Mouse (Mus musculus): Measurements from ENCODE around the gene Lamb3. TPM values are rescaled to one million over a fixed set of nuclear protein-coding genes. Genes with fewer than 3 reads are reported as not detected.

The Lamb3 gene
- polyA plus RNA-seq, 1 experiment from 2014 or later, result 2.5 TPM

DNA sequence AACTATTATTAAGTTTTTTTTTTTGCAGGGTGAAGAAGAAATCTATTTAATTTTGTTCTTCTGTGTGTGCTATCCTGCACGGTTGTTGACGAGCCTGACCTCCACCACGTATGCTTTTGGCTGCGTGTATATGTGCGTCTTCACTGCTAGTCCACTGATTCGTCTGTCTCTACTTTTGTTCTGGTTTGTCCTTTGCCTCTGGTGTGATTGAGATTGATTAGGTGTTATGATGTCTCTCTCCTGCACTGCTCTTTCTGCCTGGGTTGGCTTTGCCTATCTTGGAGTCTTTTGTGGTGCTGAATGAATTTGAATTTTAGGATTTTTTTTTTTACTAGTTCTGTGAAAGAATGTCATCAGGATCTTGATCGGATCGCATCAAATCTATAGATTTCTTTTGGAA, 47.5 kb downstream of the Lamb3 start:
- Histone ChIP-seq H3K4me1 (replicated peaks; ENCODE audit: control insufficient read depth, insufficient read depth, low read length) (no peaks in the 10 kb centered on the region), H3K36me3 (ENCODE audit: control insufficient read depth, insufficient read depth) (no peaks in the 10 kb centered on the region), H3K9ac (ENCODE audit: low read depth, low read length) (no peak overlapping the region), H3K27me3 (replicated peaks; ENCODE audit: control insufficient read depth, insufficient read depth, low read length) (no peaks in the 10 kb centered on the region), H3K27ac (ENCODE audit: low read depth, low read length) (no peak overlapping the region), H3K4me3 (ENCODE audit: low read depth, low read length) (no peak overlapping the region), H3K4me2 (replicated peaks; ENCODE audit: low read depth) (no peak overlapping the region), H3K9me3 (ENCODE audit: control insufficient read depth) (no peaks in the 10 kb centered on the region)
- TF ChIP-seq CTCF (IDR thresholded peaks at IDR 0.05; ENCODE audit: low read depth), result no peak
- WGBS, result 68% methylated on average over 8 of the region's 8 CpGs
- no peak for ATAC-seq

DNA sequence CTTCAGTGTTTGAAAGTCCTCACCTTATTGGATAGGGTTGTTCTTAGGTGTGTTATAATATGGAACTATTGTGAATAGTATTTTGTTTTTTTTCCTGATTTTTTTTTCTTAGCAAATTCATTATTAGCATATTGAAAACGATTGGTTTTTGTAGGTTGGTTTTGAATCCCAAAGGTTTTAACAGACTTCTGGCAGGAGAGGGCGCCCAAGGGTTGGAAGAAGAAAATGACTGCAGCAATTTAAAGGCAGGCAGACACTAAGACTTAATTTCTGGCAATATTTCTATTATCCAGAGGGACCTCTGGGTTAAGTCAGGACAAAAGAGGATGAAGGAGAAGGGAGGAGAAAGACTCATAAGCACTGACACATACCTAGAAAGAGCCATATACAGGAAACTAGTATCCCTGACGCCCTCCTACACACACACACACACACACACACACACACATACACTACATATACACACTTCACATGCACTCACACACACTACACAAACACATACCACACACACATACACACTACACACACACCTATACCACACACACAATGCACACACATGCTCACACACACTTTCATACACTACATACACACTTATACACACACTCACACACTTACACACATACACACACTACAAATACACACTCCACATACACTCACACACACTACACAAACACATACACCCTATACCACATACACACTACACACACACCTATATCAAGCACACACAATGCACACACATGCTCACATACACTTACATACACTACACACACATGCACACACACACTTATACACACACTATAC, 48.2 kb downstream of the Lamb3 start:
- Histone ChIP-seq H3K9me3 (ENCODE audit: control insufficient read depth) (no peaks in the 10 kb centered on the region), H3K9ac (ENCODE audit: low read depth, low read length) (no peak overlapping the region), H3K27me3 (replicated peaks; ENCODE audit: control insufficient read depth, insufficient read depth, low read length) (no peaks in the 10 kb centered on the region), H3K4me3 (ENCODE audit: low read depth, low read length) (no peak overlapping the region), H3K4me2 (replicated peaks; ENCODE audit: low read depth) (no peak overlapping the region), H3K4me1 (replicated peaks; ENCODE audit: control insufficient read depth, insufficient read depth, low read length) (no peaks in the 10 kb centered on the region), H3K27ac (ENCODE audit: low read depth, low read length) (no peak overlapping the region), H3K36me3 (ENCODE audit: control insufficient read depth, insufficient read depth) (no peaks in the 10 kb centered on the region)
- TF ChIP-seq CTCF (IDR thresholded peaks at IDR 0.05; ENCODE audit: low read depth), result peak; percentile 83
- ATAC-seq, result no peak
- 23% methylated on average over 3 of the region's 3 CpGs for WGBS

DNA sequence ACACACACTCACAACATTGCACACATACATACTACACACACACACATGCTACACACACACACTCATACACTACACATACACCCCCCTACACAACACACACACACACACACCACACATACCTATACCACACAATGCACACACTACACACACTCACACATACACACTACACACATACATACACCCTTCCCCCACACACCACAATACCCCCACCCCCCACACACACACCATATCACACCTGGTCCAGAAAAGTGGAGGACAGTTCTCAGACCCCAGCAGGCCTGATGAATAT, 48.7 kb downstream of the Lamb3 start:
- Histone ChIP-seq H3K9ac (ENCODE audit: low read depth, low read length) (no peak overlapping the region), H3K36me3 (ENCODE audit: control insufficient read depth, insufficient read depth) (no peaks in the 10 kb centered on the region), H3K9me3 (ENCODE audit: control insufficient read depth) (no peaks in the 10 kb centered on the region), H3K4me1 (replicated peaks; ENCODE audit: control insufficient read depth, insufficient read depth, low read length) (no peaks in the 10 kb centered on the region), H3K4me2 (replicated peaks; ENCODE audit: low read depth) (no peak overlapping the region), H3K27ac (ENCODE audit: low read depth, low read length) (no peak overlapping the region), H3K4me3 (ENCODE audit: low read depth, low read length) (no peak overlapping the region), H3K27me3 (replicated peaks; ENCODE audit: control insufficient read depth, insufficient read depth, low read length) (no peaks in the 10 kb centered on the region)
- ATAC-seq, result no peak
- no peak for TF ChIP-seq CTCF (IDR thresholded peaks at IDR 0.05; ENCODE audit: low read depth)

DNA sequence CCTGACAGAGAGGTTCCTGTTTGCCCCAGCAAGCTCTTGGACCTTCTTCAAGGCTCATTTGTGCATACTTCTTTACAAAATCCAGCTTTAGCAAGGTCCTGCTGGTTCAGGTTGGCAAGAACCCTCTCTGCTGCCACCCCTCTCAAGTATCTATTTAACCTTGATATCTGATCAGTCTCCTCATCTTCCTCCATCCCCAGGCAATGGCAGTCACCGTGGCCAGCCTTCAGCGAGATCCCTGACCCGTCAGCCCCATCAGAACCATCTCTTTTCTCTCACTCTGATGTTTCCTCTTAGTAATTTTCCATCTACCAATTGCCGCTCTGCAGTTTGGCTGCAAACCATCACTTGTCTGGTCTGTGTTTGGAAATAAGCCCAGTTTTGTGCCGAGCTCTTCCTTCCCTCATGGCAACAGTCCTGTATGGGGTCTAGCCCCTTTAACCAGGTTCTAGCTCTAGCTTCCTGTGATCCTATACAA, 49.2 kb downstream of the Lamb3 start:
- 37% methylated on average over 5 of the region's 5 CpGs for WGBS
- H3K4me1 ChIP-seq (replicated peaks; ENCODE audit: control insufficient read depth, insufficient read depth, low read length), result no peaks in the 10 kb centered on the region

DNA sequence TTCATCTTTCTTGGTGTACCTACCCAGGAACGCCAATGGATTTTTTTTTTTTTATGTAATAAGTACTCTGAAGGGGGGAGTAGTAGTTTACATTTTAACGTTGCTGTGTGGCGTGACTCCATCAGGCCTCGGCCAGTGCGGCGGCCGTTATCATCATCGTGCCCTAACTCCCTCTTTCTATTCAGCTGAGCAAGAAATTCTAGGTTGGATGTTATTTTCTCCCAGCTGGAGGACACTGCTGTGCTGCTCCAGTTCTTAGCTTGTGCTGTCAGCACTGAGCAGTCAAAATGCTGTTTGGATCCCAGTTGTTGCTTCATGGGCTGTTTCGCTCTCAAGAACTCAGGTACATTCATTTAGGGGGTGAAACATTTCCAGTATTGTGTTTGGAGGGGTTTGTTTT, 52.1 kb downstream of the Lamb3 start:
- no peaks in the 10 kb centered on the region for H3K36me3 ChIP-seq (ENCODE audit: control insufficient read depth, insufficient read depth)
- H3K4me2 ChIP-seq (replicated peaks; ENCODE audit: low read depth), result no peak overlapping the region
- no peaks in the 10 kb centered on the region; the same call in 1 of the 2 replicates for H3K4me1 ChIP-seq (replicated peaks; ENCODE audit: control insufficient read depth, insufficient read depth, low read length)
- 84% methylated on average over 9 of the region's 9 CpGs for WGBS
- ATAC-seq, result no peak
- no peak overlapping the region for H3K4me3 ChIP-seq (ENCODE audit: low read depth, low read length)
- no peak overlapping the region for H3K27ac ChIP-seq (ENCODE audit: low read depth, low read length)
- no peaks in the 10 kb centered on the region for H3K9me3 ChIP-seq (ENCODE audit: control insufficient read depth)
- no peaks in the 10 kb centered on the region for H3K27me3 ChIP-seq (replicated peaks; ENCODE audit: control insufficient read depth, insufficient read depth, low read length)
- TF ChIP-seq CTCF (IDR thresholded peaks at IDR 0.05; ENCODE audit: low read depth), result no peak
- no peak overlapping the region for H3K9ac ChIP-seq (ENCODE audit: low read depth, low read length)

More for the DNA sequence above, 49.2 kb downstream of the Lamb3 start:
- Histone ChIP-seq H3K9ac (ENCODE audit: low read depth, low read length) (no peak overlapping the region), H3K4me3 (ENCODE audit: low read depth, low read length) (no peak overlapping the region), H3K27me3 (replicated peaks; ENCODE audit: control insufficient read depth, insufficient read depth, low read length) (no peaks in the 10 kb centered on the region), H3K9me3 (ENCODE audit: control insufficient read depth) (no peaks in the 10 kb centered on the region), H3K27ac (ENCODE audit: low read depth, low read length) (no peak overlapping the region), H3K36me3 (ENCODE audit: control insufficient read depth, insufficient read depth) (no peaks in the 10 kb centered on the region), H3K4me2 (replicated peaks; ENCODE audit: low read depth) (no peak overlapping the region)
- no peak for ATAC-seq
- no peak for TF ChIP-seq CTCF (IDR thresholded peaks at IDR 0.05; ENCODE audit: low read depth)

DNA sequence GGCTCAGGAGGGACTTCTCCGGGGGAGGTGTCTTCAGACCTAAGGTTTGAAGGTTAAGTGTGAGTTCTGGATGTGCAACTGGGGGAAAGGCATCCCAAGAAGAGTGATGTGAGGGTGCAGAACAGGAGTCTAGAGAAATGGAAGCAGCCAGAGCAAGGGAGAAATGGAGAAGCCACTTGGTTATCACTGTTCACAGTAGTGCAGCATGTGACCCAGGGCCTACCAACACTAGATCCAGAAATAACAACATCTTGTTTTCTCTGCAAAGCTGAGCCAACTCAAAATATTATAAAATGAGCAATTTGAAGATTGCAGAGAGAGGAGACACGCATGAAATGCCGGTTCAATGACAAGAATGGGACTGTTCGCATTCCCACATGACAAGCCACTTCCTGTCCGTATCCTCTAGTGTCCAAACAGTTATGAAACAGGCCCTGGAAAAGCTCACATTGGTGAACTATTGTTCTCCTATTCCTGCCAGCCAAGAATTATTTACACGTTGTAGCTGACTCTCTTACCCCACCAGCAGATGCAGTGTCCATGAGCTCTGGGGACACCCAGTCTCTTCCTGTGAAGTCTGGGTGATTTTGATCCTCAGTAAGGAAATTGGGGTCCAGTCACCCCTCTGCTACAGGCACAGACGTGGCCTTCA, 54.5 kb downstream of the Lamb3 start:
- ATAC-seq, result no peak
- no peak overlapping the region for H3K4me3 ChIP-seq (ENCODE audit: low read depth, low read length)
- H3K27me3 ChIP-seq (replicated peaks; ENCODE audit: control insufficient read depth, insufficient read depth, low read length), result no peaks in the 10 kb centered on the region
- H3K9ac ChIP-seq (ENCODE audit: low read depth, low read length), result no peak overlapping the region
- no peak for TF ChIP-seq CTCF (IDR thresholded peaks at IDR 0.05; ENCODE audit: low read depth)
- no peaks in the 10 kb centered on the region; the same call in 1 of the 2 replicates for H3K4me1 ChIP-seq (replicated peaks; ENCODE audit: control insufficient read depth, insufficient read depth, low read length)
- H3K9me3 ChIP-seq (ENCODE audit: control insufficient read depth), result no peaks in the 10 kb centered on the region
- no peak overlapping the region for H3K27ac ChIP-seq (ENCODE audit: low read depth, low read length)
- no peaks in the 10 kb centered on the region for H3K36me3 ChIP-seq (ENCODE audit: control insufficient read depth, insufficient read depth)
- 61% methylated on average over 7 of the region's 7 CpGs for WGBS
- no peak overlapping the region for H3K4me2 ChIP-seq (replicated peaks; ENCODE audit: low read depth)

All from intestine, postnatal 0 days (tissue).